Mouse (Mus musculus): Measurements from ENCODE around the gene Cdpf1.
"Not testable (repeated sequence)": the region's sequence is repeated elsewhere in the genome, so short reads cannot be mapped to it uniquely, and the experiment has no call there.

Cdpf1 gene

DNA sequence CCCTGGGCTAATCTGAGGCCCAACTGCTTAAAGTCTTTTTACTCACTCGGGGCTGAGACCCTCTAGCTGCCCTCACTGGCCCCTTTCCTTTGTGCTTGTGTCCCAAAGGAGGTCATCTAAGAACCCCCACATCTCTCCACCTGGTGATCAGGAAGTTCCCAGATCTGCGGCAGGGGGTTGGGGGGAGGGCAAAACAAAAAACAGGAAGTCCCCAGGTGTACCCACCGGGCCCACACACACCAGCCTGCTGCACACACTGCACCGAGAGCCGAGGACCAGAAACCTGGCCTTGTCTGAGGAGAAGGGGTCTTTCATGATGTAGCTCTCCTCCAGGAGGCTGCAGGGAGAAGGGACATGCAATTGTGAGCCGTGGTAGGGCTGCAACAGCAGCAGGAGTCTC is 3.5 kb downstream of the Cdpf1 start:
- DNase-seq (ENCODE audit: low spot score), result no peak

DNA sequence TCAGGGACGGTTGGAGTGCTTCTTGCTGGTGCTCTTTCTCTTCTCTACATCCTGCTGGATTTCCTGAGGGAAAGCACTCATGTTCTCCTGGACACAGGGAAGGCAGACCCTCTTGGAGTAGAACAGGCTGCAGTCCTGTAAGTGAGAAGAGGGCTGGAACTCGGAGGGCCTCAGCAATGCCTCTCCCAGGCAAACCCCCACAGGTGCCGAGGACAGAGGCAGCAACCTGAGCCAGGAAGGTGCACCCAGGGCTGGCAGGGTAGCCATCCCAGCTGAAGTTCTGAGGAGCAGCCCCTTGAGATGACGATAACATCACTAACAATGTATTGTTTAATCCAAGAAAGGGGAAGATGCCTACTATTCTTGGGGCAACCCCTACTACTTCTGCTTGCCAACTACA is 4.1 kb downstream of the Cdpf1 start:
- no peak for DNase-seq (ENCODE audit: low spot score)

DNA sequence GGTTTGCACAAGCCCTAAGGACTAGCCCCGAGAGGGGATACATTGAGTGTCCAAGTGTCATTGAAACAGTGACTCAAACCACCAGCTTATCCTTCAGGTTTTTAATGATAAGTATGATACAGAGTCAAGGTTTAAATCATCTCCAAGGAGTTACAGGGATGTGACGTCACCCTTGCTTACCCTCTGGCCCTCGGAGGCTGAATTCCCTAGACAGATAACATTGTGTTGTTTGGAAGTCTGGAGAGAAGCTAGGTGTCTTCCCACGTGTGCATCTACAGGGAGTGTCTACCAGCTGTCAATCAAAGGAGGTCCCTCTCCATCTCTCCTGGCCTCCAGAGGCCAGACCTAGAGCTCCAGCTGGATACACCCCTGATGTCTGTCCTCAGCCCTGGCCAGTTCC is 4.6 kb downstream of the Cdpf1 start:
- DNase-seq (ENCODE audit: low spot score), result no peak

DNA sequence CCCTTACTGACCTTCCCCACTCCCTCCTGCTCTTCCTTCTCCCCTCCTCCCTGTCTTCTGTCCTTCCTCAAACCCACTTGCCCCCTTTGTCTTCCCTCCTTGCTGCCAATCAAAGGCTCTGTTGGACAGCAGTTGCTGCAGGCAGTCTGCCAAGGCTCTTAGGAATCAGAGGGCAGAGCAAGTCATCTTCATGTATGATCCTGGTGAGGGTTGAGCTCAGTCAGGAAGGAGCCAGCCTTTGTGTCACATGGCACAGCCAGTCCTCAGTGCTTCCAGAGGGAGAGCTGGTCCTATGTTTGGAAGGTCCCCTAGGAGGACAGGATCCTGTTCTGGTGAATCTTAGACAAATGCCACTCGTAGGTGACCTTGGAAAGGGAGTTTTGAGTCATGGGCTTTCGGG is 8.6 kb downstream of the Cdpf1 start:
- DNase-seq (ENCODE audit: low spot score), result no peak

DNA sequence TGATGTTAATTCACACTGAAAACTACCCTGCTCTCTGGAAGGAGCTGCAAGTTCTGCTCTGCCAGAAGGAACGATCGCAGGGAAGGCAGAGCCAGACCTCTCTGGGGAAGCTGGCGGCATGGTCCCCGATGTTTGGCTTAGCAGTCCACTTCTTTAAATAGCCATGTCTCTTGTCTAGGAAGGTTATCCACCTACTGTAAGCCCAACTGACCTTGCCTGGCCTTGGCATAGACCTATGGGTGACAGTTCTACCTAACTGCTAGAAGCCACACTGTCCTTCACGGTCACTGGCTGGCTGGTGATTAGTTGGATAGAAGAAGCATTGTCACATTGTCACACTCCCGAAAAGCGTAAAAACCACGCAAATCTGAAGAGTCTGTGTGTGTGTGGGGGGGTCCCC is 12.8 kb downstream of the Cdpf1 start:
- no peak for DNase-seq (ENCODE audit: low spot score)

DNA sequence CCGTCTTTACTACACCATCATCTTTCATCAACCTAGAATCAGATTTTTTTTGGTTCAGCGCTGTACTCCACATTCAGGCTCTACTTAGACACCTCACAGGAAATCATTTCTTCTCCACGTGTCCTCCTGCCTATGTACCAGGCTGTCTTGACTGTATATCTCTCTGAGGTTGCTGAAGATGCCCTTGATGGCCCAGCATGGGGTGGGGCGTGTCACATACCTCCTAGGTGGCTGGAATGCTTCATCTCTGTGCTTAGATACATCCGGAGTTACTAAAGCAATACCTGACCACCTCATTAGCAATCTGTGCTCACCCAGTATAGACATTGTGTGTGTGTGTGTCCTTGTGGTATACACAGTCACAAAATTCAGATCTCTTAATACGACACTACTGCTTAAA is 16.0 kb downstream of the Cdpf1 start:
- no peak for DNase-seq (ENCODE audit: low spot score)

DNA sequence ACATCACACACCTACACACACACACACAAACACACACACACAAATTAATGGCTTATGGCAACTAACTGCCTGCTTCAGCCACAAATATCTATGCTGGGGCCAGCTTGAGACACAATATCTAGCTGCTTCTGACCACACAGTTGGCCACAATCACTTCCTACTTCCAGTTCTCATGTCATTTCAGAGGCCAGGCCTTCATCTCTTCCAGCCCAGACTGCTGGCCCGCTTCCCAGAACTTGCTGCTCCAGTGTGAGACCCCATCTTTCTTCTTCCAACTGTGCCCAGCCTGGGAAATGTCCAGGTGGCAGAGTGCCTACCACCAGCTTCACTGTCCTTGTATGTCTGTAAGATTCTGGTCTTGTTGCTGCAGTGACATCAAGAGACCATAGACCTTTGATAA is 18.7 kb downstream of the Cdpf1 start:
- DNase-seq (ENCODE audit: low spot score), result no peak

DNA sequence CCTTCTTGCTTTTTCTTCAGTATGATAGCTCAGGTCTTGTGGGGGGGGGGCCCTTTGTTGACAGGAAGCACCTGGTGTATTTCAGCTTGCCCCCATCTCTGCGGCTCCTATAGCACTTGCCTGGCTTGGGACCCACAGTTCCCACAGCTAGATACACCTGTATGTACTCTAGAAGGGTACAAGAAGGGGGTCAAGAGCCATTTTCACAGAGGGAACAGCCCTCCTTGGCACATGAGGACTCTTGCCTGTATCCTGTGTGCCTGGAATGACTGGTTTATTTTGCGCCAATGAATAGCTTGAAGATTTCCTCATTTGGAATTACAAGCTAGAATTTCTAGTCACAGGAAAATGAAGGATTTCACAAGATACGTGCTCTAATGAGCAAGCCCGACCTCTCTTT is 20.0 kb downstream of the Cdpf1 start:
- no peak for DNase-seq (ENCODE audit: low spot score)

DNA sequence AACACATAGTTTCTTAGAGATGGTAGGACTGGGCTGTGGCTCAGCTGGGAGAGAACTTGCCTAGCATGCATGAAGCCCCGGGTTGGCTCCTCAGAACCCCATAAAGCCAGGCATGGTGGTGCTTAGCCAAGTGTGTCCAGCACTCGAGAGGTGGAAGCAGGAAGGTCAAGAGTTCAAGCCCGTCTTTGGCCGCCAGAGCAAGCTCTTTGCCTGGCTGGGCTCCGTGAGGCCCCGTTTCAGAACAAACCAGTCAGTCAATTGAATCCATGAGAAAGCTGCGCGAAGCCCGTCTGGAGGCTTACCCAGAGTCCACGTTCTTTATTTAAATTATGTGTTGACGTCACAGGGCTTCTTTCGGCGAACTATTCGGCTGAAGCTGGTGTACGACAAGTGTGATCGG is 22.9 kb downstream of the Cdpf1 start:
- DNase-seq (ENCODE audit: low spot score), result no peak

DNA sequence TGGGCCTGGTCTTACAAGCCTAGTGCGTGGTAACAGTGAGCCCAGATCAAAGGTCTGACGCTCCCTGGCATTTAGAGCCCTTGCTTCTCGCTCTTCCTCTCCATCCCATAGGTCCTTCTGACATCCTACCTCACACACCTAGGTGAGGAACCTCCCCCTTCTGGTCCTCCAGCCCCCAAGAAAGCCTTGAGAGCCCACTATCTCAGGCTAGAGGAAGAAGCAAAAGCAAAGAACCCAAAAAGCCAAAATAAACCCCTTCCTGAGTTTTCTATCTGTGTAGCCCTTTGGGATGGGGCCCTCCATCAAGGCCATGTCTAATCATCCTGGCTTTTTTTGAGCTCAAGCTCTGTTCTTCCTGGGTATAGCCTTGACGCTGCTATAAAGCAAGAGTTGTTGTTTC is 23.4 kb downstream of the Cdpf1 start:
- no peak for DNase-seq (ENCODE audit: low spot score)

DNA sequence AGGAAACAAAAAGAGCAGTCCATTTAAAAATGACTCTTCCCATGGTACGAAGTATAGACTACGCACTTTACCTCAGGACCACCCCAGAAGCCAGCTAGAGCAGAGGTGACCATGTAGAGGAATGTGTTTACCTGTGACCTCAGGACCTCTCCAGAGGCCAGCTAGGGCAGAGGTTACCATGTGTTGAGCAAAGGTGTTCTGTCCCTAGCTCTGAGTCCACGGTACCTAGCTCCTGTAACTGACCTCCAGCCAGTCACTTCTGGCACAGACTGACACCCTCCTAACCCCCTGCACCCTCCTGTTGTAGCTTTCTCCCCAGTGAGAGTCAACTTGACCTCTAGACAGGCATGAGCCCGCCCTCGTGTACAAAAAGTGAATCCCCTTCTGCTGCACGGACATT is 24.0 kb downstream of the Cdpf1 start:
- DNase-seq (ENCODE audit: low spot score), result no peak

DNA sequence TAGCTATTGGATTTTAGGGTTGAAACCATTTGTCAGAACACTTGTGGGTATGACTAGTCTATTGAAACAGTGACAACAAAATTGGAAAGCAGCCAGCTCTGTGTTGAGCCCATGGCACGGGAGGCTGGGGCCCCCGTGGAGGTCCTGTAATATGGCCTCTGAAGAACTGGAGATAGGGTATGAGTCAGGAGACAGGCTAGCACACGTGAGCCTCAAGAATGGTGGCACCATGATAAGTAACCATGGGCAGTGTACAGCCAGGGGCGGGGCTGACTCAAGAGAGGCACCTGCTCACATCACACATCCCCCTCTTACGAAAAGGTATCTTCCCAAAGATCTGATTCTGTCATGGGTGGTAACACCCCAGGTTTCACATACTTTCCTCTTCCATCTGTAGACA is 24.8 kb downstream of the Cdpf1 start:
- DNase-seq (ENCODE audit: low spot score), result no peak

DNA sequence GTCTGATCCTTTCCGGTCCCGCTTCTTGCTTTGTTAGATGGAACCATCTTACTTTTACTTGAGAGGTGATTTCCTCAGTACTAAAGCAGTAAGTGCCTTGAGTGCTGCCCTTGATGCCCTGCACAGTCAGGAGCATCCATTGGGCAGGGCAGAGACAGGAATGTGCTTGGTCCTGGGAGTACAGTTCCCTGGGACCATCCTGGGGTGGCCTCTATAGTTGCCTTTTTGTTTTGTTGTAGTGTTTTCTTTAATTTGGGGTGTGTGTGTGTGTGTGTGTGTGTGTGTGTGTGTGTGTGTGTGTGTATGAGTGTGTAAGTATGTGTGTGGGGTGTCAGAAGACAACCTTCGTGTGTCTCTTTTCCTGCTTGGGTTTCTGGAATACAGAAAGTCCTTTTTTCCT is 27.2 kb downstream of the Cdpf1 start:
- no peak for DNase-seq (ENCODE audit: low spot score)

DNA sequence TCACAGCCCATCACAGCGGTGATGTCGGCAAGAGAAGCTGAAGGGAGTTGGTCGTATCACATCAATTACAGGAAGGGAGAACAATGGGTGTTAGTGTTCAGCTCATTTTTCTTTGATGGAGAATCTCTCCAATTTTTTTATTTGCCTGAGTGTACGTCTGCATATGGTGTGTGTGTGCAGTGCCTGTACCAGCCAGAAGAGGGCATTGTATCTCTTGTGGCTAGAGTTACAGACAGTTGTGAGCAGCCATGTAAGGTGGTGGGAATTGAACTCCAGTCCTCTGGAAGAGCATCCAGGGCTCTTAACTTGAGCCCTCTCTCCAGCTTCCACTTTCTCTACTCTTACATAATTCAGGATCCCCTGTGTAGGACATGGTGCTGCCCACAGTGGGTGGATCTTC is 28.4 kb downstream of the Cdpf1 start:
- DNase-seq (ENCODE audit: low spot score), result no peak

DNA sequence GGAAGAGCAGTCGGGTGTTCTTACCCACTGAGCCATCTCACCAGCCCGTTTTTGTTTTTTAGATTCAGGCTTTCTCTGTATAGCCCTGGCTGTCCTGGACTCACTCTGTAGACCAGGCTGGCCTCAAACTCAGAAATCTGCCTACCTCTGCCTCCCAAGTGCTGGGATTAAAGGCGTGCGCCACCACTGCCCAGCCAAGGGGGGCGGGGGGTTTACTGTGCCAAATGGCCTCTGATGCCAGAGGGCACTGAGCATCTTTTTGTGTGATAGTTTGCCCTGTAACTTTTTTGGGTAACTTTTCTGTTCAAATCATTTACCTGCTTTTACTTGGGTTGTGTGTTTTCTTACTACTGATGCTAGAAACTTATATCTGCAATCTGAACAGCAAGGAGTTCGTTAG is 32.6 kb downstream of the Cdpf1 start:
- not testable (repeated sequence) for DNase-seq (ENCODE audit: low spot score)

DNA sequence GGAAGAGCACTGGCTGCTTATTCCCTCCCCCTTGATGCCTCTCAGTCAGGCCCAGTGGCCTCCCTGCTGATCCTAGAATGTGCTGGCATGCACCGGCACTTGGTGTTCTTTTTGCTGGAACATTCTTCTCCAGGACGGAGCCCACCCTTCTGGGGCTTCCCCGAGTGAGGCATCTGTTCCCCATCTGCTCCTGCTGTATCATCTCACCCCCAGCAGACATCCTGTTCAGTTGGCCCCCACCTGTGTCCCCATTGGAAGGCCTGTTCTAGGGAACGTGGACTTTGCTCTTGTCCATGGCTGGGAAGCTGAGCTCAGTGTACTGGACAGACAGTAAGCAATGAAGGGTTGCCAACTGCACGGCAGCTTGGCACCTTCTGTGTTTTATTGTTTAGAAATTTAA is 34.7 kb downstream of the Cdpf1 start:
- no peak for DNase-seq (ENCODE audit: low spot score)

DNA sequence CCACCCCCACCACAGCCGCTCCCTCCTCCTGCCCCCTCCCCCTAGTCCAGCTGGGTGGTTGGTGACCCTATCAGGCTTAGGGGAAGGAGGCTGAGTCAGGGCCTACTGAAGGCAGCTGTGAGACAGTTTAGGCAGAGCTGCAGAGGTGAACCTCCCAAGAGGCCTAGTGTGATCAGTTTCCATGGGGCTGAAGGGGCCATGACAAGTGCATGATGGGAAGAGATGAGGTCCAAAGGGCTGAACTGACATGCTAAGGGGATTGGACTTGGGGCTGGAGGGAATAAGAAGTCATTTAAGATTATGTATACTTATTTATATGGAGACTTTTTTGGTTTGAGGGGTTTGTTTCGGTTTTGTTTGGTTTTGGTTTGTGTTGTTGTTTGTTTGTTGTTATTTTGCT is 35.3 kb downstream of the Cdpf1 start:
- no peak for DNase-seq (ENCODE audit: low spot score)

DNA sequence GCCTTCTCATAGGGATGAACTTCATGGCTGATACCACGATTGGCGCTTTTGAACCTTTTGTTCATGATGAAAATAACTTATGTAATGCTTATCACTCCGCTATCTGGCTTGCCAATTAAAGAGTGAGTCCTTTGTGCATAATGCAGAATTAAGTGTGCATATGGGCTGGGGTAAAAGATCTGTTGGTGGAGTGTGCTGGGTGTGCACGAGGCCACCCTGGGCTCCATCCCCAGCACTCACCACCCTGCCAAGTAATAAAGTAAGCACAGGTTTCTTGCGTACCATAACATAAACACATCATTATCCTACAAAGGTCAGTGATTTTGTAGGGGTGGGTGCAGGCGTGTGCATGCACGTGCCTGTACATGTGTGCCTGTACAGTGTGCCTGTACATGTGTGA is 36.5 kb downstream of the Cdpf1 start:
- no peak for DNase-seq (ENCODE audit: low spot score)

DNA sequence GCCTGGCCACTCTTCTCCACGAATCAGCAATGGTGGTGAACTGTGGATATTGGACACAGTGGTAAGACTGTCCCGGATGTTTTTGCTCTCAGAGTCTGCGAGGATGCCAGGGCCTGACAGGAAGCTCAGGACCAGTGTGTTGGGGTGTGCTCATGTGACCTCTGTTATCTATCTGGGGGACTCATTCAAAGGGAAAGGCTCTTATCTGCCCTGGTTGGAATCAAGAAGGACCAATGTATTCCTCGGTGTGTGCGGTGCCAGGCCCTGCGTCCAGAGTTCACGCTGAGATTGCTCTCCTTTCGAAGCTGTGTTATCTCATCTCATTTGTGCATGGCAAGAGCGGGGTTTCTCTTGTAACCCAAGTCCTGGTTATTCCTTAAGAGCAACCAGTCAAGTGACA is 37.1 kb downstream of the Cdpf1 start:
- DNase-seq (ENCODE audit: low spot score), result no peak

DNA sequence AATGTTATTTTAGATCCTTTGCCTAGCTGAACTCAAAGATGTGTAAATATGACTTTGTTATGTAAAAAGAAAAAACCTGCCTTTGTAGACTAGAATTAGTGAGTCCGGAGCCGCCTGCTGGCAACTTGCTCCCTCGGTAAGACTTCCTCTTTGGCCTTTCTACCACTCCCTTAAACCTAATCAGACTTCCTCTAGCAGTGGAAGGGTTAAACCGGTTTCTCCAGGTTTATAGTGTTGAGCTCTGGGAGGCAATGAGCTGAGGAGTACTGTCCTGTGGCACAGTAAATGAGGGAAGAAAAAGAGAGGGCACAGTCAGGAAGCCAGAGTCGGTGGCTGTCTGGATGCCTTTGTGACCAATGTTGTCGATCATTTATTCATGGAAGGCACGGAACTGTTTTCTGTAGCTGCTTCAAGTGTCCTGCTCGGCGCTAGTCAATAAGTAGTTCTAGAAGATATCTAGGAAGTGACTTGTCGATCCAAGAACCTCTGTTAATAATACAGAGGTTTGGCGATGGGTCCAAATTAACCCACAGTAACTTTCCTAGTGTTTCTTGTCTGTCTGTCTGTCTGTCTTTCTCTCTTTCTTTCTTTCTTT is 39.3 kb downstream of the Cdpf1 start:
- no peak for DNase-seq (ENCODE audit: low spot score)

DNA sequence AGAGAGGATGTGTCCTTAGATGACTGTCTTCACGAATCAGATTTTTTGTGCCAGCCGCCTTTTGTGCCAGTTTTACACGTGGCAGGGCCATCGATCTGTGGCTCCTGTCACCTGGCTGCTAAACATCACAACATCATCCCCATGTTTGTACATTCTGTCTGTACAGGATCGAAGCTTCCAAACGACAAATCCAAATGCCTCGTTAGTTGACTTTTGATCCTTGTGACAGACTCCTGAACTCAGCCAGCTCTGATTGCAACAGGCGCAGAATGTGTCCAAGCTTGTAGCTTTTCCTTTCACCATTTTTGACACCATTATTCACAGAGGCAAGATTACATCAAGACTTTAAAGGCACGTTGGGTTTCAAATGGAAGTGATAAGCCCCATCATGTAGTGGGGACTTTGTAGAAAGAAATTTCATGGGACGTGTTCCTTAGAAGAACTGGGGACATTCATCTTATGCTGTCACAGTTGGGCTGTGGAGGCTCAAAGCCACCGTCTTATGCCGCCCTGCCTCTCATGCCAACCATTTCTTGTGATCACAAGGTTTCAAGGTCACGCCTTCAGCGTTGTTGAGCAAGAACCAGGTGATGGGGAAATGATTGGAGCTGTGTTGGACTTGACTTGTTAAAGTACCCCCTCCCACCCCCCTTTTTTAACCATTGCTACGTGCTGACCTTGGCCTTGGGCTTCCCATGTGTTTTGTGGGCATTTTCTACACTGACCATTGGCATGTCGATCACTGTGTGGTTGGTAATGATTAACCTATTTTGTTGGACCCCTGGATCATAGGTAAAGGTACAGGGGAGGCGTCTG is 40.0 kb downstream of the Cdpf1 start:
- DNase-seq (ENCODE audit: low spot score), result no peak

DNA sequence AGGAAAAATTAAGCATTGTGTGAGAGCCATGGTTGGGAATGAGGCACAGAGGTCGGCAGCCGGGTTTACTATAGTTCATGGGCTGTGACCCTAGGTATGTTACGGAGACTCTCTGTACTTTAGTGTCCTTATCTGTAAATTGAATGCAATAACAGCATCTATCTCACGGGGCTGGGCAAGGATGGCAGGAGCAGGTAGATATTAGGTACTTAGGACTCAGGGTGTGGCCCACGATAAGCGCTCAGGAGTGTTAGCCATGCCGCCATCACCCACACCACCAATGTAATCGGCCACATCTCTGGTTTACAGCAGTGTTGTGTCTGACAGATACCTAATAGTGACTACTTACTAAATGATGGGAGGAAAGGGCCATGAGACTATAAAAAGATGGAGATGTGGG is 42.5 kb downstream of the Cdpf1 start:
- DNase-seq (ENCODE audit: low spot score), result no peak

DNA sequence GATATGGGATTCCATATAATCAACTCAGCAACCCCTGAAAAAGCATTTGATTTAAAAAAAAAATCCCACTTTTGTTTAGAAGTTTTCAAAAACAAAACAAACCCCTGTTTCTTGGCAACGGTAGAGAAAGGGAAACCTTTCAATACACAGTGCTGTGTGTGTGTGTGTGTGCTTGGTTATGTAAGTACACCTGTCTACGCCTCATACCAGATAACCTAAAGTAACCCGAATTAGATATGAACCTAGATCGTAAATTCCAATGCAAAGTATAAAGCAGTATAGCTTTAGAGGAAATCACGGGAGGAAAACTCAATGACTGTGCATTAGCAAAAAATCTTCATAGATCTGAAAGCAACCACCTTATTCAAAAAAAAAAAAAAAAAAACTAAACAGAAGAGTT is 44.8 kb downstream of the Cdpf1 start:
- no peak for DNase-seq (ENCODE audit: low spot score)

DNA sequence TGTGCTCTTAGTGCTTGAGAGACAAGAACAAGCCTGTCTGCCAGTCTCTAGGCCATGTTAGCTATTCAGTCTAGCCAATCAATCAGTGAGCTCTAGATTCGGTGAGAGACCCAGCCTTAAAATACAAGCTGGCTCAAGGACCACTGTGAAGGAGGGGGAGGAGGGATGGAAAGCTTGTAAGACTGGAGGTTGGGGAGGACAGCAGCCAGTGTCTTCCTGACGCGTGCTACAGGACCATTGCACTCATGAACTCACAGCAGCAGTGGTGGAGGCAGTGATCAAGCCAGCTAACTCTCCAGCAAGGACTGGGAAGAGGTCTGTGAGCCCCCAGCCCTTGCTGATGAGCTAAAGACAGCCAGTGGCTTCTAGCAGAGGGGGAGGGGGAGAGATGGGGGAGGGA is 46.5 kb downstream of the Cdpf1 start:
- DNase-seq (ENCODE audit: low spot score), result no peak
